Mouse (Mus musculus): Measurements from ENCODE around the gene Reep6. TPM values are rescaled to one million over a fixed set of nuclear protein-coding genes. Genes with fewer than 3 reads are reported as not detected.

Gene Reep6
- total RNA-seq, 2 experiments from 2014 or later: 1.1 to 2.8 TPM

Small RNA genes within 50 kb of the gene (microRNA-seq; reads per million reads assigned to microRNA genes)
- 0 reads per million in 2 experiments for gene Gm22721 (ENCODE audit: borderline replicate concordance in 2 of 2)

Other genes starting within 250 kb of the Reep6 start
- gene Sbno2, start 224.4 kb upstream of the Reep6 start, total RNA-seq (2021): 1 to 10 TPM; 5.6 to 6.7 TPM
- 100 to 1,000 TPM in 1 of 2 experiments, 10 to 100 TPM in 1; 99.8 to 120 TPM for gene Stk11, start 214.2 kb upstream of the Reep6 start, total RNA-seq (2021)
- gene Atp5d, start 191.3 kb upstream of the Reep6 start, total RNA-seq (2021): 100 to 1,000 TPM; 634 to 665 TPM
- 1 to 10 TPM; 1.2 to 1.6 TPM for gene Cbarp, start 189.1 kb upstream of the Reep6 start, total RNA-seq (2021)
- 10 to 100 TPM; 33.7 to 34.8 TPM for gene Midn, start 181.7 kb upstream of the Reep6 start, total RNA-seq (2021)
- gene Cirbp, start 164.0 kb upstream of the Reep6 start, total RNA-seq (2021): 10 to 100 TPM; 17.3 to 21.4 TPM
- 1 to 10 TPM; 5.1 to 5.9 TPM for gene 1600002K03Rik, start 157.0 kb upstream of the Reep6 start, total RNA-seq (2021)
- under 1 TPM; 0.26 to 0.54 TPM for gene Efna2, start 150.5 kb upstream of the Reep6 start, total RNA-seq (2021)
- 10 to 100 TPM; 14.5 to 14.8 TPM for gene Mum1, start 103.5 kb upstream of the Reep6 start, total RNA-seq (2021)
- gene Ndufs7, start 80.8 kb upstream of the Reep6 start, total RNA-seq (2021): 100 to 1,000 TPM; 508 to 524 TPM
- gene Gamt, start 68.9 kb upstream of the Reep6 start, total RNA-seq (2021): 10 to 100 TPM; 50.9 to 53.1 TPM
- gene Dazap1, start 68.5 kb upstream of the Reep6 start, total RNA-seq (2021): 10 to 100 TPM; 40.1 to 43.6 TPM
- gene Rps15, start 37.5 kb upstream of the Reep6 start, total RNA-seq (2021): 100 to 1,000 TPM; 575 to 593 TPM
- gene Apc2, start 34.0 kb upstream of the Reep6 start, total RNA-seq (2021): under 1 TPM; 0.59 to 0.82 TPM
- gene 2310011J03Rik, start 9.4 kb upstream of the Reep6 start, total RNA-seq (2021): 1 to 10 TPM; 6.5 to 7.0 TPM
- 1 to 10 TPM in 1 of 2 experiments, under 1 TPM in 1; 0.84 to 1.1 TPM for gene Pcsk4, start 455 bp upstream of the Reep6 start, total RNA-seq (2021)
- 10 to 100 TPM; 38.8 to 70.8 TPM for gene Adamtsl5, start 18.5 kb downstream of the Reep6 start, total RNA-seq (2021)
- under 1 TPM; 0.13 TPM for gene Plk5, start 26.5 kb downstream of the Reep6 start, total RNA-seq (2021)
- gene Mex3d, start 57.7 kb downstream of the Reep6 start, total RNA-seq (2021): 1 to 10 TPM; 3.9 to 4.3 TPM
- 10 to 100 TPM; 78.7 to 93.6 TPM for gene Mbd3, start 69.6 kb downstream of the Reep6 start, total RNA-seq (2021)
- 100 to 1,000 TPM; 913 to 952 TPM for gene Uqcr11, start 76.9 kb downstream of the Reep6 start, total RNA-seq (2021)
- 10 to 100 TPM; 11.1 to 13.8 TPM for gene Tcf3, start 103.7 kb downstream of the Reep6 start, total RNA-seq (2021)
- not detected for gene Onecut3, start 164.9 kb downstream of the Reep6 start, total RNA-seq (2021)
- not detected for gene Atp8b3, start 209.2 kb downstream of the Reep6 start, total RNA-seq (2021)
- gene Rexo1, start 231.6 kb downstream of the Reep6 start, total RNA-seq (2021): 1 to 10 TPM; 8.4 to 9.3 TPM
- gene Klf16, start 247.4 kb downstream of the Reep6 start, total RNA-seq (2021): 1 to 10 TPM; 1.2 to 2.0 TPM